Mouse (Mus musculus) 416B (cell line): ENCODE measurements around the gene Slc19a1.
A peak's percentile ranks its signal among the peaks of the same experiment; 100 is the strongest.

Experiments used
- DNase-seq: peaks from one replicate; pipeline ENCODE4 v3.0.0; 2011; ENCODE audit warnings: low read depth

Slc19a1 gene

GRCm38 (mm10) chr10:77031768-77032375 lies at the start of gene Slc19a1:
TSS of gene Slc19a1 (plus strand) at chr10:77032241.
- no peak for DNase-seq

GRCm38 (mm10) chr10:76988586-76988985 lies 43.5 kb upstream of the Slc19a1 start:
- no peak for DNase-seq

DNA sequence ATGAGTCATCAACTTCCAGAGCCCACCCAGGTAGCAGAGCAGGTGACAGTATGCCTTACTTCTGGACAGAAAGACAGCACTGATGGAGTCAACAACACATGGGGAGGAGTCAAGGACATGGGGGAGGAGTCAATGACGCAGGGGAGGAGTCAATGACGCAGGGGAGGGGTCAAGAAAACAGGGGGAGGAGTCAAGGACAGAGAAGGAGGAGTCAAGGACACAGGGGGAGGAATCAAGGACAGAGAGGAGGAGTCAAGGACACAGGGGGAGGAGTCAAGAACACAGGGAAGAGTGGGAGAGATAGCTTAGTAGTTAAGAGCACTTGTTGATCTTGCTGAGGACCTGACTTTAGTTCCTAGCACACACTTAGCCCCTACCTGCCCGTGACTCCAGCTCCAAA lies 39.6 kb upstream of the Slc19a1 start:
- no peak for DNase-seq

GRCm38 (mm10) chr10:76997759-76998513 lies 34.1 kb upstream of the Slc19a1 start:
- no peak for DNase-seq

- DNase-seq, result no peak
Observed at GRCm38 (mm10) chr10:77004936-77005335, 27.1 kb upstream of the Slc19a1 start.

GRCm38 (mm10) chr10:77007433-77008108 lies 24.5 kb upstream of the Slc19a1 start:
- no peak for DNase-seq

- DNase-seq, result no peak
Observed at GRCm38 (mm10) chr10:77008109-77008561, 23.9 kb upstream of the Slc19a1 start.

DNA sequence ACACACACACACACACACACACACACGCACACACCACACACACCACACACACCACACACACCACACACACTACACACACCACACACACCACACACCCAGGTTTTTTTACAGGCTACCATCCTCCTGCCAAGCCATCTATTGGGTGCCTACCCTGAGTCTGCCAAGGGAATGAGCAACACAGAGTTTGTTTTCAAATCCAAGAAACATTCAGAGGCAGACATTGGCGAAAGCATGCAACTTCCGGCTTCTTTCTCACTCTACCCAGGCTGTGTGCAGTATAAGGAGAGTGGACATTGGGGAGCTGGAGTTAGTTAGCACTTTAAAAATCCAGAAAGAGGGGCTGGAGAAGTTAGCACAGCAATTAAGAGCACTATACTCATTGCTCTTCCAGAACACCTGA lies 23.3 kb upstream of the Slc19a1 start:
- no peak for DNase-seq

GRCm38 (mm10) chr10:77011681-77012080 lies 20.4 kb upstream of the Slc19a1 start:
- DNase-seq, result no peak

DNA sequence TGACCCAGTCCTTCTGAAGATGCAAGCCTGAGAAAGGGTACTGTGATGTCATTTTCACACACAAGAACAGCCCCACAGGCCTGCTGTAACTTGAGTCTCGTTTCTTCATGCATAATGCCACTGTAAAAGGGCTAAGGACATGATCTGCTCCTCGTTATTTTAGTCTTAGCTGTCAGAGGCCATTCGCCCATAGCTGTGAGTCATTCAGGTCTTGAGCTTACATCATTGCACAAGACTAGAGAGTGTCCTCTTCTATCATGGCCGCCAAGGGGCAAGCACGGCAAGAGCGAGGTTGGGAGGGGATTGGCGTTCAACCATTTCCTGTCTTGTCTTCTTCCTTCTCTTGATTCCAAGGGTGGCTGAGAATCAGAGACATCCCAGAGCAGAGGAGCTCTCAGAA lies 16.0 kb upstream of the Slc19a1 start:
- DNase-seq, result no peak

DNA sequence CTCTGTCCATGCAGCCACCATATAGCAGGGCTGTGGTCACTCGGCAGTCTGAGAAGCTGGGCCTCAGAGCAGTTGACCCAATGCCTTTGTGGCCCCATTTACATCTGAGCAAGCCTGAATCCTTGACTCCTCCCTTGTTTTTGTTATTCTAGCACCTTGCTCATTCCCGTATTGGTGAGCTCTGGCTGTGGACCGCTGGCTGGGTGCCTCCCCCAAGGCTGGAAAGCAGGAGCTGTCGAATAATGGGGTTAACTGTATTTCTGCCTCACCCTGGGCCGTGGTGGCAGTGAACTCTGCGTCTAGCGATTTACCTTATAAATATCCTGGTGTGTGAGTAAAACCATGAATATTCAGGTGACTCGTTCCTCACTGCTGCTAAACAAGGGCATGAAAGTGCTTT lies 15.5 kb upstream of the Slc19a1 start:
- no peak for DNase-seq

DNA sequence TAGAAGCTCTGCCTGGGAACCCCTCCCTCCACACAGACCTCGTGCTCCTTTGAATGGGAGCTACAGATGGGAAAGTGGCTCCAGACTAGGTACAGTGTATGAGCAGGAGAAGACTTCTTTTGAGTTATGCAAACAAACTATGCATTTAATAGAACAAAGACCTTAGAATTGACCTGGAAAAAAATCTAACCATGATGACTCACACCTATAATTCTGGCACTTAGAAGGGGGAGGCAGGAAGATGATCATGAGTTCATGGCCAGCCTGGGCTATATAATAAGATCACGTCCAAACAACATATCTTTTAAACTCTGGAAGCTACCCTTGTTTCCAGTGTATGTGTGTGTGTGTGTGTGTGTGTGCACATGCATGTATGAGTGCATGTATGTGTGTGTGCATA lies 15.0 kb upstream of the Slc19a1 start:
- no peak for DNase-seq

DNA sequence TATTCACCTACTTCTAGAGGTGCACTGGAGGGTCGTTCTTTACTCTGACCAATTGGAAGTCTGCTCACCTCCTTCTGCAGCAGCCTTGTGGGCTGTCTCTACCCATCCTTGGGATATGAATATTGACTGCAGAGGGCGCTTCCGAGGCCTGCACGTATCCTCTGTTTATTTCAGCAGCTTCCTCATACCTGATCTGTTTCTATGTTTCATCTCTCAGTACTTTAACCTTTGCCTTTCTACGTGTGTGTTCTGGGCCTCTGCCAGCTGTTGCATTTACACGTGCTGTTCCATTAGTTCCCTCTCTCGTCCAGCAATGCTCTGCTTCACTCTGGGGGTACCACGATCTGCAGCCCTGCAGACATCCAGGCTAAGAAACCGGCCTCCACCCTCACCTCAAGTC lies 14.4 kb upstream of the Slc19a1 start:
- DNase-seq, result no peak

DNA sequence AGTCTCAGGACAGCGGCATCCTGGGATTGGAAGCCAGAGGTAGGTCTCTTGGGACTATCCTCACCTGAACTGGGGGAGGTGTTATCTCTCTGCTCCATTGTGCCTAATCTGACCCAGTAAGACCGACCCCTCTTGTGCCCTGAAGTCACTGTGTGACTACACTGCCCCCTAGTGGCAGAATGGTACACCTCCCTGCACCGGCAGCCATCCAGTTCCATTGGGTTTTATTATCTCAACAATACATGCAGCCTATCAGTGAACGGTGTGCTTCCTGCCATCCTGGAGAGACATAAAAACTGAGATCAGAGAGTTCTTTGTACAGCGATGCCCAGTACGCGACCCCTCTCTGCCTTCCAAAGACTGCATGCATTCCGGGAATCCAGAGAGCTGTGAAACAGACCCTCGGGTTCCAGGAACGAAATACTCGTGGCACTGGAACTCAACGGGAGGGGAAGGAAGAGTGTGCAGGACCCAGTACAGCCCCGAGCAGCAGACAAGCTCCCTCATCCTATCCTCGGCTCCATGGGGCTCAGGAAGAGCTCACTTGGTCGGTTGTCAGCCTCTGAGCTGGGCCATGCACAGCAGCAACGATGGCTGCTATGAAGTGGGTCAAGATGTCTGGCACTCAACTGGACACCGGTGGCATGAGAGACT lies 10.5 kb upstream of the Slc19a1 start:
- peak; percentile 51 for DNase-seq

GRCm38 (mm10) chr10:77022301-77023130 lies 9.5 kb upstream of the Slc19a1 start:
- DNase-seq, result no peak

- no peak for DNase-seq
Observed at GRCm38 (mm10) chr10:77024231-77024630, 7.8 kb upstream of the Slc19a1 start.

GRCm38 (mm10) chr10:77026944-77027343 lies 5.1 kb upstream of the Slc19a1 start:
- no peak for DNase-seq

DNA sequence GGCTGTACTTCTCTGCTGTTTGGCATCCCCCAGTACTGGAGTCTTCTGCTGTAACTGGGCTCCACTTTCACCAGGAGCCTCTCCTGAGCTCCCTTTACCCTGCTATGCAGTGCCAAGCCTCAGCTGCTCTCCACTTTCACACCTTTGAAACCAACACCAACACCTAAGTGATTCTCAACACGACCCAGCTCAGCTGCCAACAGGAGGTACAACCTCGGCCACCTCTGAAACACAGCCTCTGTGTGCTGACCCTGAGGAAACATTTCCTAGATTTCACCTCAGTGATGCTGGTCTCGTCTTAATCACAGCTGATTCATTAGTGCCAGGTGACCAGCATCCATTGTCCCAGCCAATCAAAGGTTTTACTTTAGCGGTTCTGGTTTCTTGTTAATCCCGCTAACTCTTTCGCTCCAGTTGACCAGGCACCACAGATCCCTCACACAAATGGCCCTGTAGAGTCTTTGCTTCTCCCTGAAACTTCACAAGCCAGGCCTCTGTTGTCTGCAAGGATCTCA lies 3.2 kb upstream of the Slc19a1 start:
- no peak for DNase-seq

DNA sequence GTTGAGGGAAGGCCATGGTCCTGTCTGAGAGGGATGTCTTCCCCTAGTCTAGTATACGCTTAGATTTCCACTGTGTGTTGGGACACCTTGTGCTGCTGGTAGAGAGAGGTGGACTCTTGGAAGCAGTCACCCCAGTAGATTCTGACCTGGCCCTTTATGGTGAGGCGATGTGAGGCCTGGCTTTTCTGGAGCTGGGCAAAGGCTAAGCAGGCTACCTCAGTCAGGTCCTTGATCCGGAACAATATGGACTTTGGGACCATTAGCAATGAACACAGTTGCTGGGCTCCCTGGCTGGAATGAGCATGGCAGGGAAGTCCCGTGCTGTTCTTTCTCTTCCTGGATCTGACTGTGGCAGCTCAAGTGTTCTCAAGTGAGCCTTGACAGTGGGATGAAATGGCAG lies 2.3 kb upstream of the Slc19a1 start:
- DNase-seq, result no peak

DNA sequence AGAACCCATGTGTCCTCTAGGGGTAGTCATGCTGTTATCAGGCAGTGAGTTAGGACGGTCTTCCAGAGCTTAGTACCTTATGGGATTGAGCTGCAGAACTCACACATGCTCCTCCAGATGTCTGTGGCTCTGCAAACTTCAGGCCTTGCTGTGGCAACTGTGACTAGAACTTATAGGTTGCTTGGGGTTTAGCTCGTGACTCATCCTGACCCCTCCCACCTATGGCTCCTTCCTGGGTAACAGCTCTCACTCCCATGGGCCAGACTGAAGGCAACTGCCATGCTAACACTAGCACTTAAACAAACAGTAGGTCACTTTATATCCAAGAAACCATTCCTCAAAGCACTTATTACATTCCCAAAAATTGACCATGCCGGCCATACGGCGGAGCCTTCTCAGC lies 1.4 kb upstream of the Slc19a1 start:
- no peak for DNase-seq

- DNase-seq, result no peak
Observed at GRCm38 (mm10) chr10:77032591-77033322, 716 bp downstream of the Slc19a1 start.
